Mouse (Mus musculus) cortical plate, adult 2 months (tissue): ENCODE measurements around the gene Cpa2.

ENCODE experiments used
- CTCF ChIP-seq: fragments of 200-500 bp; IDR thresholded peaks from 2 replicates; pipeline ENCODE4 v1.5.1; 2011; ENCODE audit warnings: mild to moderate bottlenecking, control low read depth, low read length; ENCODE audit not compliant: insufficient read depth; ENCODE audit errors: extremely low read depth
- POLR2A ChIP-seq: fragments of 200-500 bp; IDR thresholded peaks from 2 replicates; pipeline ENCODE4 v1.6.1; 2011; ENCODE audit warnings: mild to moderate bottlenecking, low read length, control low read depth; ENCODE audit not compliant: insufficient read depth; ENCODE audit errors: extremely low read depth

DNA sequence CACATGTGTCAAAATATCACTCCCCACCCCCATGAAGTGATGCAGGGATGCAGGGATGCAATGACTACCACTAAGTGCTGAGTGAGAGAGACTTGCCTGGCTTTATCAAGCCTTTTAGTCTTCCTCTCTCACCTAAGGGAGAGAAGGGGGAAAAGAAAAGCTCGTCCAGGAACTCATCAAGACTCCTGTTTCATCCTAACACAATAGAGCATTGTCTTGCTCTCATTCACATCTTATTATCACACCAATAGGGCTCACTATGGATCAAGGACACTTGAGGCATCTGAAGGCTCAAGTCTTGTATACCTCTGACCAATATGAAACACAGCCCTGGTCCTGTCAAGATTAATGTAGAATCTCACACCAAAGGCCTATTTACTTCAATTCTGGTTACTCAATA is 59.6 kb downstream of the Cpa2 start:
- TF ChIP-seq POLR2A: no peak
- no peak for TF ChIP-seq CTCF
